Mouse (Mus musculus) limb, embryonic 10.5 days (tissue): Measurements from ENCODE around the gene Dgcr8. TPM values are rescaled to one million over a fixed set of nuclear protein-coding genes. Genes with fewer than 3 reads are reported as not detected.
"Not testable (repeated sequence)": the region's sequence is repeated elsewhere in the genome, so short reads cannot be mapped to it uniquely, and the experiment has no call there.

Experiments
- DNase-seq: peaks from one replicate; pipeline ENCODE4 v3.0.0-alpha.2; 2017; ENCODE audit warnings: low spot score
- H3K27ac ChIP-seq: fragments of 300-500 bp; sonication (generic); 2 replicates; pipeline ENCODE4 v1.5.1; 2016; ENCODE audit warnings: mild to moderate bottlenecking
- H3K27me3 ChIP-seq: fragments of 300-500 bp; sonication (generic); 2 replicates; pipeline ENCODE4 v1.6.1; 2016; ENCODE audit warnings: low read depth, mild to moderate bottlenecking; ENCODE audit not compliant: poor library complexity, severe bottlenecking
- H3K36me3 ChIP-seq: fragments of 300-500 bp; sonication (generic); 2 replicates; pipeline ENCODE4 v1.6.1; 2016; ENCODE audit warnings: mild to moderate bottlenecking, moderate library complexity
- H3K4me1 ChIP-seq: fragments of 300-500 bp; sonication (generic); 2 replicates; pipeline ENCODE4 v1.6.1; 2016
- H3K4me3 ChIP-seq: fragments of 300-500 bp; sonication (generic); 2 replicates; pipeline ENCODE4 v1.5.1; 2016; ENCODE audit warnings: mild to moderate bottlenecking, moderate library complexity
- H3K9me3 ChIP-seq: fragments of 300-500 bp; sonication (generic); replicated peaks from 2 replicates; pipeline ENCODE4 v1.6.1; 2016; ENCODE audit warnings: mild to moderate bottlenecking
- WGBS: fragments of 180-500 bp; shearing (Covaris S2); methylation state at CpG from one replicate; pipeline ENCODE4 v1.1.7; 2016; 5-methylcytosine and 5-hydroxymethylcytosine counted together
- polyA plus RNA-seq: library from polyadenylated mRNA; unstranded; fragments of >200 nt; fragmentation: Nextera tagmentation; extraction: Ambion mirVana; gene quantifications from 2 replicates; pipeline ENCODE4 v1.2.1, GENCODE M21; 2016

Gene Dgcr8
- 46.5 and 51.3 TPM in 2 replicates for polyA plus RNA-seq

GRCm38 (mm10) chr16:18289067-18289588, at the start of gene Dgcr8:
Dgcr8 (minus strand) TSS chr16:18289246.
- Histone ChIP-seq H3K4me1 (peaks cover 22% of the 10 kb centered on the region), H3K27me3 (no peaks in the 10 kb centered on the region), H3K27ac (peak within 1 kb of the TSS; percentile 98), H3K36me3 (peaks cover 41% of the 10 kb centered on the region), H3K4me3 (peak within 1 kb of the TSS; percentile 93), H3K9me3 (no peaks in the 10 kb centered on the region)
- DNase-seq: peak; percentile 98
- under 1% methylated on average over 67 of the region's 71 CpGs for WGBS

GRCm38 (mm10) chr16:18337261-18337660, 48.2 kb upstream of the Dgcr8 start:
- WGBS: 89% methylated on average over 4 of the region's 4 CpGs
- no peak for DNase-seq
- H3K27ac ChIP-seq: no peak overlapping the region

GRCm38 (mm10) chr16:18335981-18336380, 46.9 kb upstream of the Dgcr8 start:
- no peak overlapping the region for H3K4me3 ChIP-seq
- H3K27ac ChIP-seq: no peak overlapping the region
- DNase-seq: no peak
- 91% methylated on average over 3 of the region's 3 CpGs for WGBS
- no peaks in the 10 kb centered on the region for H3K36me3 ChIP-seq
- H3K9me3 ChIP-seq: no peaks in the 10 kb centered on the region
- H3K27me3 ChIP-seq: no peaks in the 10 kb centered on the region
- no peaks in the 10 kb centered on the region; the same call in 1 of the 2 replicates for H3K4me1 ChIP-seq

More at GRCm38 (mm10) chr16:18337261-18337660, 48.2 kb upstream of the Dgcr8 start:
- Histone ChIP-seq H3K4me1 (no peaks in the 10 kb centered on the region), H3K4me3 (no peak overlapping the region), H3K9me3 (no peaks in the 10 kb centered on the region), H3K36me3 (no peaks in the 10 kb centered on the region), H3K27me3 (no peaks in the 10 kb centered on the region)

- Histone ChIP-seq H3K36me3 (no peaks in the 10 kb centered on the region), H3K4me3 (no peak overlapping the region), H3K9me3 (no peaks in the 10 kb centered on the region), H3K27me3 (no peaks in the 10 kb centered on the region), H3K27ac (no peak overlapping the region), H3K4me1 (no peaks in the 10 kb centered on the region; the same call in 1 of the 2 replicates)
- WGBS: 88% methylated on average over 3 of the region's 3 CpGs
- no peak for DNase-seq
These were observed 44.9 kb upstream of the Dgcr8 start for GRCm38 (mm10) chr16:18333976-18334375.

- Histone ChIP-seq H3K4me3 (no peak overlapping the region), H3K9me3 (no peaks in the 10 kb centered on the region)
- WGBS: 89% methylated on average over 1 of the region's 1 CpGs
These were observed 39.5 kb upstream of the Dgcr8 start for GRCm38 (mm10) chr16:18328524-18328923.

GRCm38 (mm10) chr16:18327936-18328335, 38.9 kb upstream of the Dgcr8 start:
- H3K4me3 ChIP-seq: no peak overlapping the region
- no peak overlapping the region for H3K27ac ChIP-seq
- no peak for DNase-seq
- WGBS: 92% methylated on average over 9 of the region's 9 CpGs
- H3K27me3 ChIP-seq: no peaks in the 10 kb centered on the region
- H3K36me3 ChIP-seq: no peaks in the 10 kb centered on the region
- H3K9me3 ChIP-seq: no peaks in the 10 kb centered on the region
- no peaks in the 10 kb centered on the region; the same call in 1 of the 2 replicates for H3K4me1 ChIP-seq

More at GRCm38 (mm10) chr16:18328524-18328923, 39.5 kb upstream of the Dgcr8 start:
- Histone ChIP-seq H3K27me3 (no peaks in the 10 kb centered on the region), H3K27ac (no peak overlapping the region), H3K36me3 (no peaks in the 10 kb centered on the region), H3K4me1 (no peaks in the 10 kb centered on the region; the same call in 1 of the 2 replicates)
- DNase-seq: no peak

- DNase-seq: no peak
- WGBS: 82% methylated on average over 4 of the region's 4 CpGs
- H3K27ac ChIP-seq: no peak overlapping the region
- no peaks in the 10 kb centered on the region for H3K36me3 ChIP-seq
- H3K9me3 ChIP-seq: no peaks in the 10 kb centered on the region
- no peak overlapping the region for H3K4me3 ChIP-seq
- H3K27me3 ChIP-seq: no peaks in the 10 kb centered on the region
- no peaks in the 10 kb centered on the region for H3K4me1 ChIP-seq
These were observed 36.7 kb upstream of the Dgcr8 start for GRCm38 (mm10) chr16:18325741-18326140.

- no peaks in the 10 kb centered on the region for H3K36me3 ChIP-seq
- H3K27me3 ChIP-seq: no peaks in the 10 kb centered on the region
- H3K4me1 ChIP-seq: no peaks in the 10 kb centered on the region
- no peaks in the 10 kb centered on the region for H3K9me3 ChIP-seq
- H3K4me3 ChIP-seq: no peak overlapping the region
- H3K27ac ChIP-seq: no peak overlapping the region
- 91% methylated on average over 6 of the region's 6 CpGs for WGBS
- no peak for DNase-seq
These were observed 35.0 kb upstream of the Dgcr8 start for GRCm38 (mm10) chr16:18324031-18324430.

- no peak for DNase-seq
- Histone ChIP-seq H3K4me3 (no peak overlapping the region), H3K27ac (no peak overlapping the region), H3K9me3 (no peaks in the 10 kb centered on the region), H3K27me3 (no peaks in the 10 kb centered on the region), H3K36me3 (no peaks in the 10 kb centered on the region), H3K4me1 (no peaks in the 10 kb centered on the region)
- WGBS: 87% methylated on average over 2 of the region's 2 CpGs
These were observed 34.4 kb upstream of the Dgcr8 start for GRCm38 (mm10) chr16:18323460-18323859.

GRCm38 (mm10) chr16:18321443-18321842, 32.4 kb upstream of the Dgcr8 start:
- H3K27me3 ChIP-seq: no peaks in the 10 kb centered on the region
- H3K36me3 ChIP-seq: no peaks in the 10 kb centered on the region
- 82% methylated on average over 2 of the region's 2 CpGs for WGBS
- no peak overlapping the region for H3K4me3 ChIP-seq
- no peaks in the 10 kb centered on the region for H3K4me1 ChIP-seq
- no peaks in the 10 kb centered on the region for H3K9me3 ChIP-seq
- no peak for DNase-seq
- H3K27ac ChIP-seq: no peak overlapping the region

- Histone ChIP-seq H3K4me1 (no peaks in the 10 kb centered on the region), H3K36me3 (no peaks in the 10 kb centered on the region), H3K27ac (no peak overlapping the region), H3K4me3 (no peak overlapping the region), H3K9me3 (no peaks in the 10 kb centered on the region), H3K27me3 (no peaks in the 10 kb centered on the region)
- no peak for DNase-seq
- WGBS: 86% methylated on average over 3 of the region's 3 CpGs
These were observed 29.9 kb upstream of the Dgcr8 start for GRCm38 (mm10) chr16:18318992-18319391.

- no peak for DNase-seq
- H3K27me3 ChIP-seq: no peaks in the 10 kb centered on the region
- WGBS: 93% methylated on average over 1 of the region's 1 CpGs
These were observed 19.1 kb upstream of the Dgcr8 start for GRCm38 (mm10) chr16:18308159-18308558.

GRCm38 (mm10) chr16:18289614-18290013, 568 bp upstream of the Dgcr8 start:
- H3K9me3 ChIP-seq, DNase-seq, H3K27me3 ChIP-seq: not testable (repeated sequence)
- Histone ChIP-seq H3K4me3 (peak overlapping the region; percentile 93), H3K4me1 (peaks cover 22% of the 10 kb centered on the region), H3K36me3 (peaks cover 36% of the 10 kb centered on the region), H3K27ac (peak overlapping the region; percentile 98)
- WGBS: 9% methylated on average over 10 of the region's 10 CpGs

More at GRCm38 (mm10) chr16:18308159-18308558, 19.1 kb upstream of the Dgcr8 start:
- Histone ChIP-seq H3K9me3 (no peaks in the 10 kb centered on the region), H3K4me1 (no peaks in the 10 kb centered on the region), H3K36me3 (no peaks in the 10 kb centered on the region), H3K27ac (no peak overlapping the region), H3K4me3 (no peak overlapping the region)
